Mouse (Mus musculus) cerebellum, adult (tissue): ENCODE measurements at regions not wholly inside any gene's neighbourhood (a gene's known extent, or its start where the extent isn't known, plus 50 kb on each side); places are given as distances from the start of the nearest gene placed in this dataset.

ENCODE experiments used
- ATAC-seq: cut with Nextera tagmentation; 2 replicates; pipeline ENCODE4 v1.9.2; 2017; ENCODE audit warnings: mild to moderate bottlenecking, moderate library complexity, mixed read lengths; ENCODE audit not compliant: insufficient number of reproducible peaks, low FRiP score, low TSS enrichment

DNA sequence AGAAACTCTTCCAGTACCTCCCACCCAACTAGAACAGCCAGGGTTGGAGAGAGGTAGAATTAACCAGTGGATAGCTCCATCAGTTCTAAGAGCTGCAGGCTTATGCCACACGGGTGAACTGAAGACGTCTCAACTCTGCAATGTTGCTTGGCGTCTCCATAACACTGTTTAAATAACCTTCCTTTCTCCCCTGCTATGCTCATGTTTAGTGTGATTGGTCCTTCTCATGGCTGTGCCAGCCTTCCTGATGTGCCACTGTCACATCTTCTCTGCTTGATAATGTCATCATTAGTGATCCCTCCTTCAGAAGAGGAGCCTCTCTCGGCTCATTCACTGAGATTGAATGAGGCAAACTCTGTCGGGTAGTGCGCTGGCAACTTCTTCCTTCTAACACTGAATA, 573.2 kb downstream of the Gm826 start:
- ATAC-seq = no peak

DNA sequence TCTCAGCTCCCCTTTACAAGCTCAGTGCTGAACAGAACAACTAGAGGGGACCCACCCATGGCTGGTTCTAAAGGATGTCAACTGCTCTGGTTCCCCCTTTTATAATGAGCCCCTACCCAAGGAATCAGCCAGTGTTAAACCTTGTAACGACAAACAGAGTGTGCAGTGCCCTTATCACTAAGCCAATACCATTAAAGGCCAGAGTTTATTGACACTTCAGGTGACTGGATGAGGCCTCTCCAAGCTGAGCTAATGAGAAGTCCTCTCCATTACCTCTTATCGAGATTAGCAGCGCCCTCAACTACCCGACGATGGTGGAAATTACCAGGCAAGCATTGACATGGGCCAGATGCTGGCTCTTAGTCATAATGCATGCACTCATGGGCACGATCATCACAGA, 570.8 kb downstream of the Gm826 start:
- no peak for ATAC-seq
